Mouse (Mus musculus): ENCODE results near the gene Pawr.

The Pawr gene

DNA sequence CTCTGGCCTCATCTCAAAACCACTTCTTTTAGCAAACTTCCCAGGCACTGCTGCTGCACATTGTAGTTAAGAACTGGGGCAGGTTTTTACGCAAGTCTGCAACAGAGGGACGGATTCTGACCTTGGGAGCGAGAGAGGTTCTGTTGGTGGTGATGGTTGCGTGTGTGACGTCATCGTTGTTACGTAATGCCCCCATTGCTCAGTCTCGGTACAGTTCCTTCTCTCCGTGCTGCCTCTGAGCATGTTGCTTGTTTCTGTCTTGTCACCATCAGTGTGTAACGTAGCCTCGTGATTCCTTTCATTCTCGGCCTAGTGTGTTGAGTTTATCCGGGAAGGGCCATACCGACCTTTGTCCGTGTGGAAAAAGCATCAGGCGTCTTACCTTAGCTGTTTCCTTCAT, 28.1 kb downstream of the Pawr start:
- no peak for DNase-seq

- DNase-seq: no peak
These were observed 28.9 kb downstream of the Pawr start for GRCm38 (mm10) chr10:108360801-108361200.

DNA sequence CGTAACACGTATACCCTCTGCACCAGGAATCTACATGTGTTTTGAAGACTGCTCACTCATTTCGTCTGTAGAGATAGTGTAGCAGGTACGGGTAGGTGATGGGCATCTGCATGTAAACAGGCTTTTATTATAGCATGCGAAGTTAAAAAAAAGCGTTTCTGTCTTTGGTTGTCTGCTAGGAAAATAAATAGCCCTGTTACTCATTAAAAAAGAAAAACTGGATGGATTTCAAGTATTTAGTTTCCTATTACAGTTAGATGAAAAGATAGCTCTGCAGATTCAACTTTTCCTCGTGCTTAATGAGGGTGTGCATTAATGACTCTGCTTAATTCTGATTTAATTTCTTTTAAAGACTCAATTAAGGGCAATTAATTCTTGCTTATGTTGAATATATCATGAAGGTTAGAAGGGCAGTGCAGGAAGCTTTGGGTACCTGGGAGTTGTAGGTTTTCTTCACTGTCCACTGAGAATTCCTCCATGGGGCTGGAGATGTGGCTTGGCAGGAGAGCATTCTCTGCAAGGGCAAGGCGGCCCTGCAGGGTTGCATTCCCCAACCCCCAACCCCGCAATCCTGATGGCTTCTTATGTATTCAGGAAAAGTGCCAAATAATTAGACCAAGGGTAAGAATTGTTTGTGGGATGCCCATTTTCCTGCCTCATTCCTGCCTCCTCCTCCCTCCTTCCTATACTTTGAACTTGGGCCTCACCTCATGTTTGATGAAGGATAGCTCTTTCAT, 29.7 kb downstream of the Pawr start:
- no peak for DNase-seq

DNA sequence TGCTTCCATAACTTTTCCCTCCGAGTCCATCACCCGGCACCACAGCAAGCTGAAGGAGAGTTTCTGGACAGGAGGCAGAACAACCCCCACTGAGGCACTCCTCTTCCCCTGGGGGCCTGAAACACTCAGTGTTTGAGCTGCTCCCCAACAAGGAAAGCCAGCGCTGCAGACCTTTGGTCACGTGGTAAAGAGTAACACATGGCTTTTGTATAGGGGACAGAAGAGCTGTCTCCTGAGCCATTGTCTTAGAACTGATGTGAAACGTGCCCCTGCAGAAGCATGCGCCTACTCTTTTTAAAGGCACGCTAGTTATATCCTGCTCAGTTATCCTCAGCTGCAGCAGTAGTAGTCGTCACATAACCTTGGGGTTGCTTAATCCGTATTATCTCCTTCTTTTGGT, 32.0 kb downstream of the Pawr start:
- no peak for DNase-seq

- no peak for DNase-seq
These were observed 33.2 kb downstream of the Pawr start for GRCm38 (mm10) chr10:108364946-108365719.

DNA sequence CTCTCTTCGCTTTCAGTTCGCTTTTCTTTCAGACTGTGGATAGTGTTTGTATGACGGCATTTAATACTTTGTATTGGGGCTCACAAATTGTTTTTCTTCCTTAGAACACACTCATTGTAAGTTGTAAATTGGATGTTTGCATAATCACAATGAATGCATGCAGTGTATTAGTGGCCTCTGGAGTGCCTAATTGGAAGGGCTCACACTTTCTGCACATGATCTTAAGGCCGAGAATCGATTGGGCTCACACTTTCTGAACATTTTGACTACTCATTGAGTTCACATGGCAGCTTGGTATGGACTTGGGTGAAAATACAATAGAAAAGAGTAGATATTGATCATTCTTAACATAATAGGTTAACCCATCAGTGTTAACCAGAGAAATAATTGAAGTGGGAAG, 34.3 kb downstream of the Pawr start:
- no peak for DNase-seq

- no peak for DNase-seq
These were observed 36.4 kb downstream of the Pawr start for GRCm38 (mm10) chr10:108368358-108368757.

DNA sequence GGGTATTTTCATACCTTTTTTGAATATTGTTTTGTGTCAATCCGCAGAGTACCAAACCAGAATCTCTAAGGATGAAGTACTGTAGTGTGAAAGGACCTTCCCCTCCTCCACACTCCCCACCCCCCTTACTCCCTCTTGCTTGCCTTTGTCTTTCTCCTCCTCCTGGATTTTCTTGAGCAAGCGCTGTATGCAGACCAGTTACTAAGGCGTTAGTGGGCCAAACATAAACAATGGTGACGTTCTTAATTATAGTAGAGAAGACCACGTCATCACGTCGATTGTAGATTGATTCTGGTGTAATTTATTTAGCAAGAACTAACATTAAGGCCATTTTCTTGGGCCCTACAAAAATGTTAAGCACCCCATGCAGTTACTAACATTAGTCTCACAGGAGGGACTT, 40.3 kb downstream of the Pawr start:
- DNase-seq: no peak

DNA sequence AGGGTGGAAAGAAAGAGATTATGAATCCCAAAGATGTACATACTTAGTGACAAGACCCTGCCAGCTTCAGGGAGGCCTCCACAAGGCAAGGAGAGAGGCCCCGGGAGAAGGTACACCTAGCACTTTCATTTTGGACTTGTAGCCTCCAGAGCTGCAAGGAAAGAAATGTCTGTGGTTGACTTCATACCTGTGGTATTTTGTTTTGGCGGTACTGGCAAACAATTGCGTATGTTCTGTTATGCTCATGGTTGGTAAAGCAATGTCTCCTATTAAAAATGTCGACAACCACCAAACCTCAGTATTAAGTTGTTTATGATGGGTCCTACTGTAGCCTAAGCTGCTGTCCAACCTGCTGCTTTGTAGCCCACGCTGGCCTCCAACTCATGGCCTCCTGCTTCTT, 40.9 kb downstream of the Pawr start:
- no peak for DNase-seq

- no peak for DNase-seq
These were observed 43.9 kb downstream of the Pawr start for GRCm38 (mm10) chr10:108375796-108376195.

- DNase-seq: no peak
These were observed 44.4 kb downstream of the Pawr start for GRCm38 (mm10) chr10:108376366-108376765.

- DNase-seq: no peak
These were observed 45.4 kb downstream of the Pawr start for GRCm38 (mm10) chr10:108377369-108377768.

- DNase-seq: no peak
These were observed 46.1 kb downstream of the Pawr start for GRCm38 (mm10) chr10:108378062-108378461.

DNA sequence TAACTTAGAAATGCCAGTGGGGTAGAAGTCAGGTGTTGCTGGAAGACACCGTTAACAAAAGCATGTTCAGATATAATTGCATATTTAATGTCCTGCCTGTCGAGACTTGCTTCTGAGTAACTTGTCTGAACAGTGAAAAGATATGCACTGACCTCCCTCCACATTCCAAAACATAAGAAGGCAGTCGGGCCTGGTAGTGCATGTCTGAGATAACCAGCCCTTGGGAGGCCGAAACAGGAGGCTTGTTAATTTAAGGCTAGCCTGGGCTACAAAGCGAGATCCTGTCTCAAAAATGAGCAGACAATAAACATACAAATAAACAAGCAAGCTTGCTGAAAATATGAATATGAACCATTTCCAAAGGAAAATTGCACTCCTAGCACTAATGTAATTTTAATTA, 46.6 kb downstream of the Pawr start:
- DNase-seq: no peak

DNA sequence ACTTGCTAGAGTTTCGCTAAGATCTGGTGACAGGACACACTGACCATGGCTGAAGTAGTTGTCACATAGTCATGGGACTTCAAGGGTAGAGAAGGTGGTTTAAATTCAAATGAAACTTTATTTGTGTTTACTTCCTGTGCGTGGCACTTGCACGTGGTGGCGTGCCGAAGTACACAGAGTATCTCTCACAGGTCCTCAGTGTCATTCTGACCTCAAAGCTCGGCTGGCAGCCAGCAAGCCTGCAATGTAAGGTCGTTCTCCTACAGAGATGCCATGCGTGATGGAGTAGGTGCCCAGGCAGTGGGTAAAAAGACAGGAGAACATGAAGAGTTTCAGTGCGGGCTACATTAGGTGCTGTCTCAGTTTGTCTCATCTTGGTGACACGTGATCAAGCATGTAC, 48.8 kb downstream of the Pawr start:
- DNase-seq: no peak

DNA sequence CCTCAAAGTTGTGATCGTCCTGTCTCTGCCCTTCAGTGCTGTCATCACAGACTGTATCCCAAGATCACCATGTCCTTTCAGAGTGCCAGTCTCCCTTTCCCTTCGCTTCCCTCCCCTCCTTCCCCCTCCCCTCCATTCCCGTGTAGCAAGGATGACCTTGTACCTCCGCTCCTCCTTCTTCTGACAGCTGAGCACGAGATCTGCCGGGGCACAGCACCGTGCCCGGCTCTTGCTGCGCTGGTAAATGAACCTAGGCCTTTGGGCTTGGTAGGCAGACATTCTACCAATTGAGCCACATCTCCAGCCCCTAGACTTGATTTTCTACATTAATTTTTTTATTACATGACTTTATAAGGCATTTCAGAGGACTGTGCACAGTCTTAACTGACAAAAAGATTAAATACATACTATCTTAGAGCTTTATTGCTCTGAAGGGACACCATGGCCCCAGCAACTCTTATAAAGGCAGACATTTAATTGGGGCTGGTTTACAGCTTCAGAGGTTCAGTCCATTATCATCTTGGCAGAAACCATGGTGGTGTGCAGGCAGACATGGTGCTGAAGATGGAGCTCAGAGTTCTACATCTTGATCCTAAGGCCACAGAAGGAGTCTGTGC, 52.3 kb downstream of the Pawr start:
- no peak for DNase-seq

GRCm38 (mm10) chr10:108385480-108385955, 53.6 kb downstream of the Pawr start:
- DNase-seq: no peak

DNA sequence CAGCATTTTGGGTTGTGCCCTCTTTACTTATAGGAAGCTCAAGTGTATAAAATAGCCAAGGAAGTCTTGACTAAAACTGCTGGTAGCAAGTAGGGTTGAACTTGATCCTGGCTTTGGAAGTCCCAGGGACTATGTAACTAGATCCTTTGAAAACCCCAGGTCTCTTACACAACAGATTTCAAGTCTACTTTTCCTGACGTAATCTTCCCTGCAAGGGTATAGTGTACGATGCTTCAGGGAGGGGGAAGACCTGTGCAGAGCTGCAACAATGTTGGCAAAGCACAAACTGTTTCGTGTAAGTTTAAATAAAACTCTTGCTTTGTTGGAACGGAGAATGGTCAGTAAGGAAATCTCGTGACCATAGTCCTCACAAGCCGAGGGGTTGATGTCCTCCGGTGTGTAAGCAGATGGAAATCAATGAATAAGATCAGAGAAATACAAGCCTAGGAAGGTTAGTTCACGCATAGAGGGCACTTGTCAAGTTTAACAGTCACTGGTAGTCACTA, 56.5 kb downstream of the Pawr start:
- DNase-seq: no peak

DNA sequence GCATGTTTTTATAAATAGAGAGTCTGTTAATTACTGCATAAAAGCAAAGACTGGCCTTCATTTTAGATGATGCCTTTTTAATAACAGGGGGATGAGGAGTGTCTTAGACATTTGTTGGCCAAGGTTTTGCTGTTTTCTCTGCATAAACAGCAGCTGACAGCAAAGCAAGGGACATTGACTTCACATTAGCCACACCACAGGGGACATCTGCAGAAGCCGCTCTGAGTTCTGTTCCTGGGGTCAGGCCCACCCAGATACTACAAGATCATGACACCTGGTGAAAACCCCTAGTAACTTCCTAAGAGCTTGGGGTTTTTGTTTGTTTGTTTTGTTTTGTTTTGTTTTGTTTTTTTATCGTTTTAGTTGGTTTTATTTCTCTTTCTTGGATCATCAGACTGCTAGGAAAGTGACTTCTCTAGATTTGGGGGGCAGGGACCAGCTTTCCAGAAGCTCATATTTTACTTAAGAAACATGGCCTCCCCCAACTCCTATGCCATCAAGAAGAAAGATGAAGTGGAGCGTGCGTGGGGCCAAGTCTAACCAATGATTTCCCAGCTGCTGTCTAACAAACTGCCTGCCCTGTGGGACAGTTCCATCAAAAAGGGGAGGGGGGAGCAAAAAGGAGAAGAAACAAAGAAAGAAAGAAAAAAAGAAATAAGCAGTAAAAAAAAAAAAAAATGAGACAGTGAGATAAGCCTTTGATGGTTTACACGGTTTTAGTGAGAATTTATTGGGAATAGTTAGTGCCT, 57.4 kb downstream of the Pawr start:
- DNase-seq: no peak

DNA sequence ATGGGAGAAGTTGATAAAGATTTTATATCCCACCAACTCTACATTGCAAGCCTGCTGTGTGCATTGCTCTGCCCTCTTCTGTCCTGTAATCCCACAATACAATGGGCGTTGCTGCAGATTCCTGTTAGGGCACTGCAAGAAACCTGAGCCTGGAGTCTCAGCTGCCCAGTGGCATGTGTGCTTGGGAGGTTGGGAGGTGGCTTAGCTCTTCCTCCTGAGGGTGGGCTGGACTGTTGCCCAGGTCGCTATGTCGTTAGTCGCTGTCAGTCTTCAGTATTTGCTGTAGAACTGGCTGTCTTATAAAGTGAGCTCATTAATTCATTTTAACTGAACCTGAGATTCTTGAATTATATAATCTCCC, 58.0 kb downstream of the Pawr start:
- DNase-seq: no peak

GRCm38 (mm10) chr10:108391370-108391902, 59.5 kb downstream of the Pawr start:
- no peak for DNase-seq

- DNase-seq: no peak
These were observed 60.2 kb downstream of the Pawr start for GRCm38 (mm10) chr10:108392151-108392550.

DNA sequence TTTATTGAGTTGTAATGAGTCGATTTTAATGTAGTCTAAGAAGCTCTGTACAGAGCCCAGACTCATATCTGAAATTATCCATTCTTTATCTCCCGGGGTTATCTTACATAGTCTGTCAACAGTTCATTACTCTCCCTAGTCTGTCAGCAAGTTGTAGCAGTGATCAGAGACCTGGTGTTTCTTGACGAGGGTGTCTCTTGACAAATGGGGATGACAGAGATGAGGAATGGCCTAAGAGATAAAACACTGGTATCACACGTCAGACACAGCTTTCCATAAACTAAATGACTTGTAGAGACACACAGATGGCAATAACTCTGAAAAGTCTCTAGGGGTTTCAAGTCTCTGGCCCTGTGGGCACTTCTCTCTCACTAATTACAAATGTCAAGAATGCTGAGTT, 62.4 kb downstream of the Pawr start:
- no peak for DNase-seq

Measured in right cerebral cortex, postnatal 4 days (tissue).